Mouse (Mus musculus) lung, postnatal 0 days (tissue): ENCODE measurements at regions not wholly inside any gene's neighbourhood (a gene's known extent, or its start where the extent isn't known, plus 50 kb on each side); places are given as distances from the start of the nearest gene placed in this dataset.
A peak's percentile ranks its signal among the peaks of the same experiment; 100 is the strongest.

Experiments
- ATAC-seq: fragments of 200-750 bp; cut with Nextera tagmentation; 2 replicates; pipeline ENCODE4 v1.8.0; 2017; ENCODE audit warnings: moderate library complexity
- DNase-seq: peaks from one replicate; pipeline ENCODE4 v3.0.0-alpha.2; 2016; ENCODE audit warnings: low spot score
- H3K27ac ChIP-seq: fragments of 300-500 bp; sonication (generic); 2 replicates; pipeline ENCODE4 v1.5.1; 2014; ENCODE audit warnings: antibody characterized with exemption, mild to moderate bottlenecking, low read length, mixed read lengths
- H3K27me3 ChIP-seq: fragments of 300-500 bp; sonication (generic); replicated peaks from 2 replicates; pipeline ENCODE4 v1.6.1; 2014; ENCODE audit warnings: low read length, mixed read lengths; ENCODE audit not compliant: insufficient read depth
- H3K36me3 ChIP-seq: fragments of 300-500 bp; sonication (generic); 2 replicates; pipeline ENCODE4 v1.6.1; 2014; ENCODE audit warnings: low read length, mixed read lengths; ENCODE audit not compliant: insufficient read depth
- H3K4me1 ChIP-seq: fragments of 300-500 bp; sonication (generic); 2 replicates; pipeline ENCODE4 v1.6.1; 2014; ENCODE audit warnings: antibody characterized with exemption, low read depth, low read length, mixed read lengths; ENCODE audit not compliant: insufficient read depth
- H3K4me2 ChIP-seq: fragments of 300-500 bp; sonication (generic); replicated peaks from 2 replicates; pipeline ENCODE4 v1.6.1; 2014; ENCODE audit warnings: low read depth, mild to moderate bottlenecking, low read length, moderate library complexity, mixed read lengths
- H3K4me3 ChIP-seq: fragments of 300-500 bp; sonication (generic); 2 replicates; pipeline ENCODE4 v1.5.1; 2014; ENCODE audit warnings: low read depth, low read length
- H3K9ac ChIP-seq: fragments of 300-500 bp; sonication (generic); replicated peaks from 2 replicates; pipeline ENCODE4 v1.6.1; 2014; ENCODE audit warnings: low read depth, mild to moderate bottlenecking
- H3K9me3 ChIP-seq: fragments of 300-500 bp; sonication (generic); 2 replicates; pipeline ENCODE4 v1.6.1; 2016; ENCODE audit warnings: low read length, mixed read lengths
- CTCF ChIP-seq: IDR thresholded peaks from 2 replicates; pipeline ENCODE4 v1.5.1; 2016; ENCODE audit warnings: antibody characterized with exemption, mild to moderate bottlenecking
- EP300 ChIP-seq: IDR thresholded peaks from 2 replicates; pipeline ENCODE4 v1.6.1; 2016; ENCODE audit warnings: antibody characterized with exemption, mild to moderate bottlenecking, control low read depth
- WGBS: fragments of 180-500 bp; shearing (Covaris S2); extraction: QIAGEN DNeasy Blood & Tissue Kit; methylation state at CpG from one replicate; pipeline ENCODE4 v1.1.7; 2014; 5-methylcytosine and 5-hydroxymethylcytosine counted together

- H3K27me3 ChIP-seq = no peaks in the 10 kb centered on the region
- no peaks in the 10 kb centered on the region for H3K36me3 ChIP-seq
- no peak for DNase-seq
- no peak overlapping the region for H3K4me3 ChIP-seq
- no peak for ATAC-seq
- WGBS = 66% methylated on average over 4 of the region's 4 CpGs
- TF ChIP-seq EP300 (no peak), CTCF (no peak)
- no peaks in the 10 kb centered on the region for H3K4me1 ChIP-seq
- no peaks in the 10 kb centered on the region for H3K9me3 ChIP-seq
- no peak overlapping the region for H3K9ac ChIP-seq
- H3K4me2 ChIP-seq = no peak overlapping the region
- H3K27ac ChIP-seq = no peak overlapping the region
Observed at GRCm38 (mm10) chr13:90371415-90372150, 282.2 kb upstream of the Xrcc4 start.

GRCm38 (mm10) chr13:90370746-90371414 lies 281.5 kb upstream of the Xrcc4 start:
- H3K4me2 ChIP-seq = no peak overlapping the region
- no peaks in the 10 kb centered on the region for H3K4me1 ChIP-seq
- H3K4me3 ChIP-seq = no peak overlapping the region
- no peaks in the 10 kb centered on the region for H3K36me3 ChIP-seq
- no peak overlapping the region for H3K9ac ChIP-seq
- TF ChIP-seq CTCF (no peak), EP300 (no peak)
- WGBS = 62% methylated on average over 3 of the region's 3 CpGs
- ATAC-seq (no peak), DNase-seq (no peak)
- H3K27ac ChIP-seq = no peak overlapping the region
- H3K27me3 ChIP-seq = no peaks in the 10 kb centered on the region
- no peaks in the 10 kb centered on the region for H3K9me3 ChIP-seq

GRCm38 (mm10) chr13:90364518-90365027 lies 275.2 kb upstream of the Xrcc4 start:
- H3K27ac ChIP-seq = no peak overlapping the region
- ATAC-seq = no peak

GRCm38 (mm10) chr13:90359861-90360601 lies 270.6 kb upstream of the Xrcc4 start:
- Histone ChIP-seq H3K4me2 (peak overlapping the region; percentile 44), H3K9ac (no peak overlapping the region), H3K27me3 (no peaks in the 10 kb centered on the region), H3K27ac (peak overlapping the region; percentile 51), H3K4me1 (no peaks in the 10 kb centered on the region), H3K36me3 (no peaks in the 10 kb centered on the region), H3K9me3 (no peaks in the 10 kb centered on the region), H3K4me3 (peak overlapping the region; percentile 14; the same call in 1 of the 2 replicates)
- TF ChIP-seq EP300 (peak; percentile 48), CTCF (no peak)
- ATAC-seq (peak; percentile 88), DNase-seq (peak; percentile 84)
- 18% methylated on average over 10 of the region's 10 CpGs for WGBS

More at GRCm38 (mm10) chr13:90364518-90365027, 275.2 kb upstream of the Xrcc4 start:
- H3K36me3 ChIP-seq = no peaks in the 10 kb centered on the region
- no peak overlapping the region for H3K4me2 ChIP-seq
- WGBS = 76% methylated on average over 4 of the region's 4 CpGs
- H3K9me3 ChIP-seq = no peaks in the 10 kb centered on the region
- DNase-seq = no peak
- TF ChIP-seq CTCF (no peak), EP300 (no peak)
- H3K4me1 ChIP-seq = no peaks in the 10 kb centered on the region
- H3K4me3 ChIP-seq = no peak overlapping the region
- H3K9ac ChIP-seq = no peak overlapping the region
- no peaks in the 10 kb centered on the region for H3K27me3 ChIP-seq

GRCm38 (mm10) chr13:90358149-90358548 lies 268.7 kb upstream of the Xrcc4 start:
- H3K4me2 ChIP-seq = no peak overlapping the region
- no peak for ATAC-seq
- no peak overlapping the region for H3K27ac ChIP-seq
- no peak overlapping the region for H3K4me3 ChIP-seq
- no peaks in the 10 kb centered on the region for H3K36me3 ChIP-seq
- WGBS = 52% methylated on average over 1 of the region's 1 CpGs
- no peak for DNase-seq
- no peak for TF ChIP-seq CTCF
- no peak for TF ChIP-seq EP300
- no peaks in the 10 kb centered on the region for H3K27me3 ChIP-seq
- no peaks in the 10 kb centered on the region for H3K4me1 ChIP-seq
- no peaks in the 10 kb centered on the region for H3K9me3 ChIP-seq
- H3K9ac ChIP-seq = no peak overlapping the region

- TF ChIP-seq EP300 = no peak
- H3K27ac ChIP-seq = no peak overlapping the region
- DNase-seq (no peak), ATAC-seq (no peak)
- no peaks in the 10 kb centered on the region for H3K27me3 ChIP-seq
- no peak overlapping the region for H3K4me3 ChIP-seq
- H3K4me2 ChIP-seq = no peak overlapping the region
- H3K36me3 ChIP-seq = no peaks in the 10 kb centered on the region
- no peaks in the 10 kb centered on the region for H3K4me1 ChIP-seq
- H3K9ac ChIP-seq = no peak overlapping the region
- no peaks in the 10 kb centered on the region for H3K9me3 ChIP-seq
- WGBS = 94% methylated on average over 1 of the region's 1 CpGs
Observed at GRCm38 (mm10) chr13:90355602-90356001, 266.2 kb upstream of the Xrcc4 start.
